Mouse (Mus musculus) T-helper 1 cell (primary cell): ENCODE data around the gene Amelx.

Source experiments
- in situ Hi-C: fragments of 300-600 bp; cut with MboI, MseI; formaldehyde crosslinking; loops from one replicate; pipeline ENCODE4 v1.15.1; 2025; ENCODE audit warnings: high pct_unique_total_duplicates

The Amelx gene

DNA sequence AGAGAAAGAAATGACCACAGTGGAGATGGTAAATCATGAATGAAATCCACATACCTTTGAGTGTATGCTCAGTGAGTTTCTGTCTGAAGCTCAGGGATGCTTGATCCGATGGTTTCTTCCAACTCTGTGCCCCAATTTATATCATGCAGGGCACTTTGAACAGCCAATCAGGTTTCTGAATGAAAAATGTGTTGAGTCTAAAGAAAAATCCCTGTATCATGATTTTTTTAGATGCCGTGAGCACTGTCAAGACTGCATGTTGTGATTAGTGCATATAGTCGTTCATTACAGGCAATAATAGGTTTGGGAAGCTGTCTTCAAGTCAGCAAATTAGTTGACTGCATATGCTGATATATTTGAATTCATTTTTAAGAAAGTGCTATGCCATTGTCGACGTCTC is at the start of gene Amelx:
Gene Amelx, minus strand, starts transcription at position 101 of the 400 bp plus-strand sequence.
- in situ Hi-C loops, result no loop called here

DNA sequence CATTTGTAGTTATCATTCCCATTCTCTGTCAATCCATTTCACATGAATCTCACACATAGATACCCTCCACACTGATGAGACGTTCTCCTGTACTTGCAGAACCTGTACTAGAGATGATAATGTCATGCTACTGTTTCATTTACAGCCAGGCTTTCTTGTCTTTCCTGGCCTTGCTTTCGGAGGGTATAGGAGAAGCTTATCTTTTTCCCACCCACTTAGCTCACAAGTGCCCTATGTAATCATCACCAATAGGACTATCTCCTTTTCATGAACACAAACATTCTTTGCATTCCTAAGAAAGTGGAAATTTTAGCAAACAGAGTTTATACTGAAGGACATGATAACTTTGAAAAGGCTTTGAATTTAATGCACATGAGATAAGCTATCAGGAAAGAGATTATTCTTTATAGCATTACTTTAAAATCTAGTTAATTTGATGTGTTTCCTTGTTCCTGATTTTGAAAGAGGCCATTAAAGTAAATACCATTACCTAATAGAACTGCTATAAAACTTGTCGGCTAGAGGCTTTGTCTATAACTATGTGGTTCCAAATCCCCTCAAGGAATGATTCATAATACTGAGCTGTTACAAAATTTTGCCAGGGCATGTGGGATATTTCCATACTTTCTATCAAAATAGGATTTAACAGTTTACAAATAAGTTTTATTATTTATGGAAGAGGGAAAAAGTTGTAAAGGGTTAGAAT is 35.5 kb upstream of the Amelx start:
- in situ Hi-C loops, result no loop called here

DNA sequence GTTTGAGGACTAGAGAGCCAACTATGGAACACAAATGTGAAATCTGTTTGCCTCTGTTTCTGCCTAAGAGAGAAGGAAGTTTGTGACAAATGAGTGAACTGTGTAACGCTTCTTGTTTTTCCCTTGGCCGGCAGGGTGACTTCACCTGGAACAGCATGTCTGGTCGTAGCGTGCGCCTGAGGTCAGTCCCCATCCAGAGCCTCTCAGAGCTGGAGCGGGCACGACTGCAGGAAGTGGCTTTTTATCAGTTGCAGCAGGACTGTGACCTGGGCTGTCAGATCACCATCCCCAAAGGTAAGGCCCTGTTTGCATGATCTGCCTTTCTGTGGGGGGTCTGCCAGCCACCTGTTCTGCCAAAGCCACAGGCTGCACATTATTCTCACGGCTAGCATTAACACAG is 33.1 kb upstream of the Amelx start:
- in situ Hi-C loops, result no loop called here

DNA sequence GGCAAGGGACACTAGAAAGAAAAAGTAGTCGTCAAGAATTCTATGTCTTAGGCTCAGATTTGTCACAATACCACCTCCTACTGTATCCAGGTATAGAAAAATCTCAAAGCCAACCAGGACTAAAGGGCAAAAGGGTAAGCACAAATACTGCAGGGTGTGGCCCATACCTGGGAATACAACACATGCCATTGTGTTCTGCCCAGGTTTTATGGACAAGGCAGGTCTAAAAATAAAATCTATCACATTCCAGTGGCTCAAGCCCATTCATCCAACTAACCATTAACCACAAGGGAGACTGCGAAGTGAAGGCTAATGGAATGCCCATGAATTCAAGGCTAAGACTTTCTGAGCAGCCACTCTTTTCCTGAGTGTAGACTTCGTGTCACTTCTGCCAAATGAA is 23.0 kb upstream of the Amelx start:
- in situ Hi-C loops, result no loop called here

DNA sequence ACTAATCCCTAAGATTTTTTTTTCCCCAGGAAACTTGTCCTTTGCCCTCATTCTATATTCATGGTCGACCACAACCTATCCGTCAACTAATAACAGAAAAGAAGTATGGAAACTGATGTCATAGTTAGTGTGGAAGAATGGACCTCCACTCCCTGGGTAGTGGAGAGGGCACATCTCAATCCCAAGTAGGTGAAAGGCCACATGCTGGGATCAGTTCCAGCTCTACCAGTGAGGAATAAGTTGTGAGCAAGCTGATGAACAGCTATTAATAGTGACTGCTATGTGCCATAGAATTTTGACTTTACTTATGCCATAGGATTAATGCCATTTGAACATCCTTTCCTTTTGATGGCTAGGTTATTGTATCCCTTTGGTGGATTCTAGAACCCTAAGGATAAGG is 8.4 kb downstream of the Amelx start:
- in situ Hi-C loops, result no loop called here

DNA sequence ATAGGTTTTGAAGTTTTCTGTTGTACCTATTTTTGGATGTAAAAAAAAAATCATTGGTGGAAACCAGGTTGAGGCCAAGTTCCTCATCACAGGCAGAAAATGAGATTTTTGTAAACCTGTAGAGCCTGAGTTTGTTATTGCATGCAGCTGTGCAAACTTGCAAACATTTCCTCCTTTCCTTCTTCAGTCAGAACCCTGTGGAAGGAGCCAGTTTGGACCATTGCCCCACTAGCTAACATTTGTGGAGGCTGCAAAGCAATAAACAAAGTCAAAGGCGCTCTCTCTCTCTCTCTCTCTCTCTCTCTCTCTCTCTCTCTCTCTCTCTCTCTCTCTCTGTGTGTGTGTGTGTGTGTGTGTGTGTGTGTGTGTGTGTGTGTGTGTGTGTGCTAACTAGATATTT is 13.2 kb downstream of the Amelx start:
- in situ Hi-C loops, result no loop called here

DNA sequence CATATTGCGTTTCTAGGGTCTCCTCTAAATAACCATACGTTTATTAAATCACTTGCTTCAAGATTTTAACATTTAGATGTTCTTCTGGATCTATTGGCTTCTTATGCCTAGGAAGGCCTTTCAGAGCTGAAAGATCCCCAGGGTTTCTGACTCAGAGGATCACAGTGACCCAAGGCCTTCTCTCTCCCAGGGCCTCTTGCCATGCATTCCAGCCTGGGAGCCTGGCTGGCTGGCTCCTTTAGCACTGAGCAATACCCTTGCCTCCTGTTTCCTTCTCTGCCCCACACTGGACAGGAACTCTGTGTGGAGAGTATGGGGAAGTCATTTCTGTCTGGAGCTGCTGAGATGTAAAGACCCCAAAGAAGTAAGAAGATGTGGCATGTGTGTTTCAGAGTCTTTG is 16.0 kb downstream of the Amelx start:
- in situ Hi-C loops, result no loop called here

DNA sequence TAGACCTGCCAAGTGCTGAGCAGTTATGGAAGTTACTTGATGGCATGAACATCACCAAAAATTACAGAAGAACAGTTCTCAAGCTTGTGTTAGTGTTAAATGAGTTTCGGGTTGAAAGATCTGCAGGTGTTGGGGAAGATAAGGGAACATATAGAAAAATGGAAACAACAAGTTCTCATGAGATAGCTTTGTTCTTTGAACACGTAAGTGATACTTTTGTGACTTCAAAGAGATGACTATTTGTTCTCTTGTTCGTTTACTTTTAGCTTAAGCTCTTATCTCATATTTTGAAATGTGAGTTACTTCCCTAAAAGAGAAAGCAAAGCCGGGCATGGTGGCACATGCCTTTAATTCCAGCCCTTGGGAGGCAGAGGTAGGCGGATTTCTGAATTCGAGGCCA is 28.6 kb downstream of the Amelx start:
- in situ Hi-C loops, result no loop called here

DNA sequence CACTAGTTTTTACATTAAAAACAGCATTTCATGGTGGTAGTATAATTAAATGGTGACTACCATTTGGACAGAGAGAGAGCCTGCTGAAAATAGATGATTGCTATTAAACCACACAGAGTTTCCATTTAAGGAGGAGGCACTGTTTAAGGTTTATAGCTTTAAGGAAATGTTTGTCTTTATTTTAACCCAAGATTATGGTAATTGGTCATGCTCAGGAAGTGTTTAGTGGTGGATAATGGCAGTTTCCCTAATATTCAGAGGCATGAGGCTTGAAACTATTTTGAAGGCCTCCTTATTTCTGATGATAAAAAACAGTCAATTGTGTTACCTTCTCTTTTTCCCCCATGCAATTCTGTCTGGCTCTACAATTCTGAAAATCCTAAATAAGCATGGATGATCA is 33.2 kb downstream of the Amelx start:
- in situ Hi-C loops, result no loop called here

DNA sequence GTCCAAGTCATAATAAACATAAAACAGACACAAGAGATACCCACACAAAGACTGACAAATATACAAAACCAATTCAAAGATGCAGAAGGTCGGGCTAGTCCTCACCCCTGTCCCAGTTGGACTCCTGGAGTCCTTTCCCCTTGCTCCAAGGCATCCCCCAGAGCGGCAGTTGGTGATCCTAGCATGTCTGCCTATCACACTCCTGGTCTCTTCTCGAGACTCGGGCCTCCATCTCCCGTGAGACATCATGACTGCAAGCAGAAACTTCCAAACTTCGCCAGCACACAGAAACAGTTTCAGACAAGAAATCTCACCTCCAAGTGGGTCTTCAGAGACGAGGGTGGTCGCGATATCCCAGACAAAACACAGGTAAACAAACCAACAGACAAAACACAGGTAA is 46.5 kb downstream of the Amelx start:
- in situ Hi-C loops, result no loop called here

DNA sequence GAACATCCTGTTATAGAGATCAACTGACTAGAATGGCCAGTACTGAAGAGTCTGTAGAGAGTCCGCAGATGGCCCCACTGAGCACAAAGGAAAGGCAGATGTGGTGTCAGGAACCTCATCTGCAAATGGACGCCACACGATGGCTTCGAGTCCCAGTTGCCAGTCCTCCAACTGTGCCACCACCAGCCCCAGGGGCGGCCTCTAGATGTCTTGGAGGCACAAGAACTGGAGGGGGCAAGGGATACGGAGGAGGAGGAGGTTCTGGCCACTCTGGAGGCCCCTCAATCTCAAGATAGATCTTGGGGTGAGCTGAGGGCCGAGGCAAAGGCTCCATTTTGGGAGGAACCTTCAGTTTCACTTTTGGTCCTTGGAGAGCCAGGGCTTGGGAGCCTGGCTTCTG is 47.2 kb downstream of the Amelx start:
- in situ Hi-C loops, result no loop called here
